Mouse (Mus musculus): ENCODE measurements at regions not wholly inside any gene's neighbourhood (a gene's known extent, or its start where the extent isn't known, plus 50 kb on each side); places are given as distances from the start of the nearest gene placed in this dataset.

DNA sequence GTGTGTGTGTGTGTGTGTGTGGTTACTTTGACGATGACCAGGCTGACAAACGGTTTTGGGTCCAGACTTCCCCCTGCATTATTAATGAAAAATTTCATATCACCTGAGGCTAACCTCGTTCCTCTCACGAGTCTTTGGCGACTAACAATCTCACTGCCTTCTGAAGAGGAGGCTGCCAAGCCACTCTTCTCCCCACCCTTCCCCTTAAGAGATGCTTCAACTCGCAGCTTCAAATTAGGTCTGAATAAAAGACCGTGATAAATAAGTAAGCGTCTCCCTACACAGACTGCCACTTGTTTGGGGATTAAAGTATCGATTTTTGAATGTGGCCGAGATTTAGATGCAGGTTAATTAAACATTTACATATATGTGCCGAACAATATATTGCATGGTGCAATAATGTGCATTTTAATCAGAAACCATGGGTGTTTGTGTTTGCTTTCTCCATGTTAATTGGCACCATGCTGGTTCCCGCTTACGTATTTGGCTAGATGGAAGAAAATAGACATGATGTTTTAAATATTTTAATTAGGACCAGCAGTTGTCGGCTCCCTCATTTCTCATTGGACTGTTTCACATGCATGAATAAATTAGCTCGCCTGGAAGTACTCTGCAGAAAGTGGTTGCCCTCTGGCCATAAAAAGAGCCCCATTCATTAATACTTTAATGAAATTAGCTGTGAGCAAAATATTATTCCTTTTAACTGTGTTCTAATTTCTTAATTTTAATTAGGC, 139.1 kb downstream of the Anxa2 start:
- no peaks in the 10 kb centered on the region for H3K27me3 ChIP-seq (ENCODE audit: control insufficient read depth, insufficient read depth, low read length)

DNA sequence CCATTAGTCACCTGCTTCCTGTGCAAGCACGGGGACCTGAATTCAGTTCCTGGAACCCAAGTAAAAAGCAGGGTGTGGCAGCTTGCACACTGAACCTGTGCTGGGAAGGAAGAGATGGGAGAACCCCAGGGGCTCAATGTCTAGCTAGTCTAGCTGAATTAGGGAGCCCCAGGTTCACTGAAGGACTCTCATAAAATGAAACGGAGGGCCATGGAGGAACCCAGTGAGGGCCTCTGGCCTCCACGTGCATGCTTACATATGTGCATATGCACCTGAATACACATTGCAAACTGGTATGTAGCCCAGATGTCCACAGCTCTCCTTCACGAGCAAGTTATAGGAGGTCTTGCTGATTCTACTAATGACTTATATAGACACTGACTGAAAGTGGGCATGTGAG, 135.4 kb downstream of the Anxa2 start:
- no peak overlapping the region for H3K27ac ChIP-seq (ENCODE audit: control insufficient read depth, insufficient read depth, low read depth, low read length)
- no peaks in the 10 kb centered on the region for H3K36me3 ChIP-seq (ENCODE audit: control insufficient read depth, insufficient read depth, low read length)
- no peaks in the 10 kb centered on the region for H3K27me3 ChIP-seq (ENCODE audit: control insufficient read depth, insufficient read depth, low read length)
- H3K4me1 ChIP-seq (ENCODE audit: control insufficient read depth, insufficient read depth, low read length), result no peaks in the 10 kb centered on the region
- TF ChIP-seq CTCF (IDR thresholded peaks at IDR 0.05; ENCODE audit: control insufficient read depth, insufficient read depth, insufficient replicate concordance, low read depth, low read length), result no peak
- TF ChIP-seq POLR2A (IDR thresholded peaks at IDR 0.05; ENCODE audit: control insufficient read depth, low read depth, low read length), result no peak
- no peak overlapping the region for H3K4me3 ChIP-seq (ENCODE audit: control insufficient read depth, low read depth, low read length)

More for the DNA sequence above, 139.1 kb downstream of the Anxa2 start:
- TF ChIP-seq POLR2A (IDR thresholded peaks at IDR 0.05; ENCODE audit: control insufficient read depth, low read depth, low read length) (no peak), CTCF (IDR thresholded peaks at IDR 0.05; ENCODE audit: control insufficient read depth, insufficient read depth, insufficient replicate concordance, low read depth, low read length) (no peak)
- H3K27ac ChIP-seq (ENCODE audit: control insufficient read depth, insufficient read depth, low read depth, low read length), result no peak overlapping the region
- no peaks in the 10 kb centered on the region for H3K36me3 ChIP-seq (ENCODE audit: control insufficient read depth, insufficient read depth, low read length)
- H3K4me3 ChIP-seq (ENCODE audit: control insufficient read depth, low read depth, low read length), result no peak overlapping the region
- H3K4me1 ChIP-seq (ENCODE audit: control insufficient read depth, insufficient read depth, low read length), result no peaks in the 10 kb centered on the region

DNA sequence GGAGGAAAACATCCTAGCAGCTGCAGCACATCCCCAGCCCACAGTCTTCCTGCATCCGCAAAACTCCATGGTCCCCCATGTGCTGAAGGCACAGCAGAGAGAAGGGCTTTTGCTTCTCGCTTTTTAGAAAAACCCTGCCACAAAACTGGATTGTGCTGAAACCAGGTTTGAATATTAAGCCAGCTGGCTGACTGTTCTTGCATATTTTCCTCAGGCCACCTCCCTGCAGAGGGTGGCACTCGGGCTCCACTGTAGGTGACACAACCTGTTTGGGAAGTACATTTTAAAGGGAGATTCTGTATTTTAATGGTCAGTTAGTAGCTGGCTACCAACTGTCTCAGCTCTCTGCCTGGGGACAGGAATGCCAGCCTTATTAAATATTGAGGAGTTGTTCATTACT, 133.7 kb downstream of the Anxa2 start:
- no peaks in the 10 kb centered on the region for H3K36me3 ChIP-seq (ENCODE audit: control insufficient read depth, insufficient read depth, low read length)
- no peaks in the 10 kb centered on the region for H3K4me1 ChIP-seq (ENCODE audit: control insufficient read depth, insufficient read depth, low read length)
- TF ChIP-seq CTCF (IDR thresholded peaks at IDR 0.05; ENCODE audit: control insufficient read depth, insufficient read depth, insufficient replicate concordance, low read depth, low read length), result no peak
- TF ChIP-seq POLR2A (IDR thresholded peaks at IDR 0.05; ENCODE audit: control insufficient read depth, low read depth, low read length), result no peak
- no peak overlapping the region for H3K27ac ChIP-seq (ENCODE audit: control insufficient read depth, insufficient read depth, low read depth, low read length)
- H3K4me3 ChIP-seq (ENCODE audit: control insufficient read depth, low read depth, low read length), result no peak overlapping the region
- H3K27me3 ChIP-seq (ENCODE audit: control insufficient read depth, insufficient read depth, low read length), result no peaks in the 10 kb centered on the region

DNA sequence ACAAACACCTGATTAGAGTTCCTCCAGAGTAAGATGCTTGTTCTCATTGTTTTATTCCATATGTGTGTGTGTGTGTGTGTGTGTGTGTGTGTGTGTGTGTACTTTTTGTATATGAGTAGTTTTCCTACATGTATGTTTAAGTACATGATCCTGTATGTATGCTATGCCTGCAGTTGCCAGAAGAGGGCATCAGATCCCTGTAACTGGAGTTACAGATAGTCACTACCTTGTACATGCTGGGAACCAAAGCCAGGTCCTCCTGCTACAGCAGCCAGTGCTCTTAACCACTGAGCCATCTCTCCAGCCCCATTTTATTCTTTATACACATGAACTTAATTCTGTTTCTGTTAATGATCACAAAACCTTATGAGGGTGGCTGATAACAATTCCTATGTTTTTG, 127.8 kb downstream of the Anxa2 start:
- Histone ChIP-seq H3K27me3 (ENCODE audit: control insufficient read depth, insufficient read depth, low read length) (no peaks in the 10 kb centered on the region), H3K27ac (ENCODE audit: control insufficient read depth, insufficient read depth, low read depth, low read length) (no peak overlapping the region), H3K4me3 (ENCODE audit: control insufficient read depth, low read depth, low read length) (no peak overlapping the region), H3K4me1 (ENCODE audit: control insufficient read depth, insufficient read depth, low read length) (no peaks in the 10 kb centered on the region), H3K36me3 (ENCODE audit: control insufficient read depth, insufficient read depth, low read length) (no peaks in the 10 kb centered on the region)
- no peak for TF ChIP-seq POLR2A (IDR thresholded peaks at IDR 0.05; ENCODE audit: control insufficient read depth, low read depth, low read length)
- no peak for TF ChIP-seq CTCF (IDR thresholded peaks at IDR 0.05; ENCODE audit: control insufficient read depth, insufficient read depth, insufficient replicate concordance, low read depth, low read length)

DNA sequence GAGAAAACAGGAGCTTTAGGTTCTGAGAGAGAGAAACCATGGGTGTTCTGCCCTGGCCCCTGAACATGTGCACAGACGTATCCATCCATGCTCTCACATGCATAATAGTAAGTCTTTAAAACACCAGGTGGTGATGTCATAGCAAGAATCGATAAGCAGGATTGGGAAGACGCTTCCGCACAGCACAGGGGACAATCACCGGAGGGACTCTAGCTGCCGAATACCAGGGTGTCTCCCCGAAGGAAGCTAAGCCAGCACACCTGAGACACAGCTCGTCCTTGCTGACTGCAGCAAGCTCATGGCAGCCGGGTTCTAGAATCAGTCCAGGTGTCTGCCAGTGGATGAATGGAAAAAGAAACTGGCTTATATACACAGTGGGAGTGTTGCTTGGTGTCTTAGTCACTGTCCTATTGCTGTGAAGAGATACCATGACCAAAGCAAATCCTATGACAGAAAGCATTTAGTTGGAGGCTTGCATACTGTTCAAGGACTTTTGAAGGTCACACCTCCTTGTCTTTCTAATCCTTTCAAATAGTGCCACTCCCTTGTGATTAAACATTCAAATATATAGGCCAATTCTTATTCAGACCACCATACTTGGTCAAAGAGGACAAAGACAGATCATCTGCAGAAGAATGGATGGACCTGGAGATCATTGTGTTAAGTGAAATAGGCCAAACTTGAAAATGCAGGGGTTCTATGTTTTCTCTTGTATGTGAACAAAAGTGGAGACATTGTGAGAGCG, 124.4 kb downstream of the Anxa2 start:
- H3K4me1 ChIP-seq (ENCODE audit: control insufficient read depth, insufficient read depth, low read length), result no peaks in the 10 kb centered on the region; the same call in 1 of the 2 replicates
- no peak for TF ChIP-seq POLR2A (IDR thresholded peaks at IDR 0.05; ENCODE audit: control insufficient read depth, low read depth, low read length)
- TF ChIP-seq CTCF (IDR thresholded peaks at IDR 0.05; ENCODE audit: control insufficient read depth, insufficient read depth, insufficient replicate concordance, low read depth, low read length), result no peak
- H3K27ac ChIP-seq (ENCODE audit: control insufficient read depth, insufficient read depth, low read depth, low read length), result no peak overlapping the region
- H3K27me3 ChIP-seq (ENCODE audit: control insufficient read depth, insufficient read depth, low read length), result no peaks in the 10 kb centered on the region
- no peaks in the 10 kb centered on the region for H3K36me3 ChIP-seq (ENCODE audit: control insufficient read depth, insufficient read depth, low read length)
- no peak overlapping the region for H3K4me3 ChIP-seq (ENCODE audit: control insufficient read depth, low read depth, low read length)

DNA sequence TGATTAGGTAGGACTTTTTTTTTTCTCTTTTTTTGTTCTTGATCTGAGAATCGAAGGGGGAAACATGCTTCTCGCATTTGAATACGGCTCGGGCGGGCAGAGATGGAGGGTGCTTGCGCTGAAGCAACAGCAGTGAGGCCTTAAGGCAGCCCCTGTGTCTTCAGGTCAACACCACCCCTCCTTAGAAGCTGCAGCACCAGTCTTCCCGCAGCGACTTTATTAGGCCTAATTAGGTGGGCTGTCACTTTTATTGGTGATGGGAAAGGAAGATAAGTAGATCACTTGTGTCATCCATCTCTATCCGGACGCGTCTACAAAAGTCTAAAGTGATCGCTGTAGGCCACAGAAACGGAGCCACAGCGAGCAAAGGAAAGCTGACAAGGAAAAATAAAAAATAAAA, 122.0 kb downstream of the Anxa2 start:
- H3K4me1 ChIP-seq (ENCODE audit: control insufficient read depth, insufficient read depth, low read length), result no peaks in the 10 kb centered on the region; the same call in 1 of the 2 replicates
- H3K27ac ChIP-seq (ENCODE audit: control insufficient read depth, insufficient read depth, low read depth, low read length), result no peak overlapping the region
- H3K36me3 ChIP-seq (ENCODE audit: control insufficient read depth, insufficient read depth, low read length), result no peaks in the 10 kb centered on the region
- no peak for TF ChIP-seq POLR2A (IDR thresholded peaks at IDR 0.05; ENCODE audit: control insufficient read depth, low read depth, low read length)
- no peak for TF ChIP-seq CTCF (IDR thresholded peaks at IDR 0.05; ENCODE audit: control insufficient read depth, insufficient read depth, insufficient replicate concordance, low read depth, low read length)
- H3K4me3 ChIP-seq (ENCODE audit: control insufficient read depth, low read depth, low read length), result no peak overlapping the region
- no peaks in the 10 kb centered on the region for H3K27me3 ChIP-seq (ENCODE audit: control insufficient read depth, insufficient read depth, low read length)

DNA sequence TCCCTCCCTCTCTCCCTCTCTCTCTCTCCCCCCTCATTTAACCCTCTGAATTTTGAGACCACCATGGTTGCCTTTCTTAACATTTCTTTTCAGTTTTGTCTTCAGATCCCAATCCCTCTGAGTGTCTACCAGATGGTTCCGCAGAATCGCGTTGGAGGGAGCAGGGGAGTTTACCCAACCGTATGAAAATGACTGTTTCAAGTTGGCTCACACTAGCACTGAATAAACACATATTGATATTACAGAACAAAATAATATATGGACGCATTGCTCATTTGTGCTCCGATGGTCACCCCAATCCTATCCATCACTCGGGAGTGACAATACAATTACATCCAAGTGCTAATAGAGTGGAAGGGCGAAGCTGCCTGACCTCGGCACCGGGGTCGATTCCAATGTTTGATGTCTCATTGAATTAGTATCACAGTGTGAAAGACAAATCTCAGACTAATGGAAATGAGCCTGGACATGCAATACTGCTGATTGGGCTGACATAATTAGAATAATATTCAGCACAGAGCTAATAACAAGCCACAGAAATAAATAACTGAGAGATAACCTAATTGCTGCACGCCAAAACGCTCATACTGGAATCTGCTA, 115.3 kb downstream of the Anxa2 start:
- H3K36me3 ChIP-seq (ENCODE audit: control insufficient read depth, insufficient read depth, low read length), result no peaks in the 10 kb centered on the region
- no peak for TF ChIP-seq CTCF (IDR thresholded peaks at IDR 0.05; ENCODE audit: control insufficient read depth, insufficient read depth, insufficient replicate concordance, low read depth, low read length)
- no peak for TF ChIP-seq POLR2A (IDR thresholded peaks at IDR 0.05; ENCODE audit: control insufficient read depth, low read depth, low read length)
- H3K4me3 ChIP-seq (ENCODE audit: control insufficient read depth, low read depth, low read length), result no peak overlapping the region
- no peak overlapping the region for H3K27ac ChIP-seq (ENCODE audit: control insufficient read depth, insufficient read depth, low read depth, low read length)
- no peaks in the 10 kb centered on the region for H3K4me1 ChIP-seq (ENCODE audit: control insufficient read depth, insufficient read depth, low read length)
- no peaks in the 10 kb centered on the region for H3K27me3 ChIP-seq (ENCODE audit: control insufficient read depth, insufficient read depth, low read length)
